Mouse (Mus musculus): ENCODE results near the gene Dbx2. TPM values are rescaled to one million over a fixed set of nuclear protein-coding genes. Genes with fewer than 3 reads are reported as not detected.

Gene Dbx2
- 0.16 TPM in 1 of 2 replicates, not detected in the other for polyA plus RNA-seq (2012; ENCODE audit: insufficient read depth, low replicate concordance)

DNA sequence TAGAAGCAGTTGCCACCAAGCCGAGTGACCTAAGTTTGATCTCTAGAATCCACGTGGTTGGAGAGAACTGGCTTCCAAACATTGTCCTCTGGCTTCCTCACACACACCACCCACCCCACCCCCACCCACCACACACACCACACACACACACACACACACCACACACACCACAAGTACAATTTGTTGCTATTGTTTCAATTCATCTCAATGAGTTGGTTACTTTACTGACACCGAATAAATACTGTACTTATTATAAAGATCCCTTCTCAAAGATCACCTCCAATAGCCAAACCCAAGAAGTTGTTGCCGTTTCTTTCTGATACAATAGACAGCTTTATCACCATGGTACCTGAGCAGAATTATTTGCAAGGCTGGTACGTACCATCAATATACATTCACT lies at the start of gene Dbx2:
TSS of gene Dbx2 (minus strand) at position 101 of the 400 bp plus-strand sequence.
- Histone ChIP-seq H3K9me3 (peaks cover 12% of the 10 kb centered on the region; the same call in 1 of the 2 replicates), H3K4me1 (no peaks in the 10 kb centered on the region), H3K4me3 (replicated peaks) (no peak within 1 kb of the TSS), H3K36me3 (replicated peaks; ENCODE audit: low read length) (no peaks in the 10 kb centered on the region), H3K27me3 (replicated peaks) (peaks cover 39% of the 10 kb centered on the region)
- TF ChIP-seq FLI1 (IDR thresholded peaks at IDR 0.05; ENCODE audit: low read length) (no peak), GATA1 (IDR thresholded peaks at IDR 0.05; ENCODE audit: borderline replicate concordance, low read length) (no peak)

DNA sequence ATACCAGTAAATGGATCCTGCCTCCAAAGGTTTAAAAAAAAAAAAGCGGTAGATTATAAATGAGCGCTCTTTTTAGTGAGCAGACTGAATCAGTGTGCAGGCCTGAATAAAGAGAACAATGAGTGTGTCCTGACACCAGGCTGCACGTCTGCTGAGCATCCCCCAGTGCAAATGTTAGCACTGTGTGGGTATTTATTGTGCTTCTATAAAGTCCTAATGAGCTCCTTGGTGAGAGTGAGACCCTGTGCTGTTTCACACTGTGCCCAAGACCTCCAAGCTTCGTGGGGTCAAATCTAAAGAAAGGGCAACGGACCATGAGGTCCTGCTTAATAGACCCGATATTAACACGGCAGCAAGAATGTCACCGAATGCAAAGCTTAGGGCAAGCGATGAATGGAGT lies 46.4 kb upstream of the Dbx2 start:
- Histone ChIP-seq H3K36me3 (replicated peaks; ENCODE audit: low read length) (no peaks in the 10 kb centered on the region), H3K4me3 (replicated peaks) (no peak overlapping the region), H3K9me3 (no peaks in the 10 kb centered on the region), H3K4me1 (no peaks in the 10 kb centered on the region), H3K27me3 (replicated peaks) (no peaks in the 10 kb centered on the region)
- no peak for TF ChIP-seq FLI1 (IDR thresholded peaks at IDR 0.05; ENCODE audit: low read length)
- no peak for TF ChIP-seq GATA1 (IDR thresholded peaks at IDR 0.05; ENCODE audit: borderline replicate concordance, low read length)

DNA sequence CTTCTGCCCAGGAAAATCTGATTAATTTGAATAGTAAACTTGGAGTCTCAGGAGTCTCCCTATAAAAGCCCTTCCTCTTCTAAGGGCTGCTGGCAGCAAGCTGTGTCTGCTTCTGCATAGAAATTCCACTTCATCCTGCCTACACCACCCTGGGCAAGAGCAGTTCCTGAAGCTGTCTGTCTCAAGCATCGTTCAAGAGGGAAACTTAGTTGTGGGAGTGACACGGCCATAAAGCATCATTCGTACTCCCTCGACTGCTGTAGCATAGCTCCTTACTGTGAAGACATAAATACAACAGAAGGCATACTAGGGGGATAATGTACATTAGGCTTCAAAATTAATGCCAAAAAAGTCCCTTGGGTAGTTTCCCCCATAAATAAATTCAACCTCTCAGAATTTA lies 45.8 kb upstream of the Dbx2 start:
- H3K9me3 ChIP-seq, result no peaks in the 10 kb centered on the region
- no peaks in the 10 kb centered on the region for H3K36me3 ChIP-seq (replicated peaks; ENCODE audit: low read length)
- TF ChIP-seq FLI1 (IDR thresholded peaks at IDR 0.05; ENCODE audit: low read length), result no peak
- TF ChIP-seq GATA1 (IDR thresholded peaks at IDR 0.05; ENCODE audit: borderline replicate concordance, low read length), result no peak
- no peaks in the 10 kb centered on the region for H3K4me1 ChIP-seq
- H3K27me3 ChIP-seq (replicated peaks), result no peaks in the 10 kb centered on the region
- no peak overlapping the region for H3K4me3 ChIP-seq (replicated peaks)

DNA sequence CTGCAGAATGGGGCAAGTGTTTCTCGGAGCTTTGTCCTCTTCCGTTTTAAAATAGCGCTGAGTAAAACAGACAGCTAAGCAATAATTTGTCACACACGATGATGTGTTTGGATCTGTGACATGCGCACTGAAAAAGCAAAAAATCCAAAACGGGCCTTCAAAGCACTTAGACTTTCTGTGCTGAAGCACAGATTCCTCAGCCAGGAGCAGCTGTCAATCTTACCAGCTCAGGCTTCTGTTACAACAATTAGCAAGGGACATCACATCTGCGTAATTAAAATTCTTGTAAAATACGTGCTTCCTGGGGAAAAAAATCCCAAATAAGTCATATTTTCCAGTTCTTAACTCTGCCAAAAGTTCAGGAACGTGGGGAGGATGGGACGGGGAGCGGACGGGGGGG lies 43.6 kb upstream of the Dbx2 start:
- H3K27me3 ChIP-seq (replicated peaks), result no peaks in the 10 kb centered on the region

DNA sequence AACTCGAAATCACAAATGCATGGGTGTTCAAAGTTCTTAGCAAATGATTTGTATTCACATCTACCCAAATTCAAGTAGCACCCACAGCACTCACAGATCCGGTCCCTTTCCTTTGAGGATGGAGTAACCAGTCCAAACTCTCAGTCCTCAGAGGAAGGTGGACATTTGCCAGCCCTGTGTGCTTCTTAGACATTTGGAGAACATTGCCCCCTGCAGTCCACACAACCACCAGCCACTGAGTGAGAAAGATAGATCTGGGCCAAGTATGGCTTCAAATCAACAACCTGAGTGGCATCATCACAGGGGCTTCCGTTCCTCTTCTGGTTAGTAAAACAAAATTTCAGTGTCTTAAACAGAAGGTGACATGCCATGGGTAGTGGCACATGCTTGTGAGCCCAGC lies 38.0 kb upstream of the Dbx2 start:
- Histone ChIP-seq H3K36me3 (replicated peaks; ENCODE audit: low read length) (no peaks in the 10 kb centered on the region), H3K4me3 (replicated peaks) (no peak overlapping the region), H3K4me1 (no peaks in the 10 kb centered on the region), H3K27me3 (replicated peaks) (no peaks in the 10 kb centered on the region), H3K9me3 (peaks cover 7% of the 10 kb centered on the region)
- TF ChIP-seq FLI1 (IDR thresholded peaks at IDR 0.05; ENCODE audit: low read length) (no peak), GATA1 (IDR thresholded peaks at IDR 0.05; ENCODE audit: borderline replicate concordance, low read length) (no peak)

More for the DNA sequence above, 43.6 kb upstream of the Dbx2 start:
- Histone ChIP-seq H3K9me3 (no peaks in the 10 kb centered on the region), H3K4me1 (no peaks in the 10 kb centered on the region), H3K4me3 (replicated peaks) (no peak overlapping the region), H3K36me3 (replicated peaks; ENCODE audit: low read length) (no peaks in the 10 kb centered on the region)
- TF ChIP-seq FLI1 (IDR thresholded peaks at IDR 0.05; ENCODE audit: low read length) (no peak), GATA1 (IDR thresholded peaks at IDR 0.05; ENCODE audit: borderline replicate concordance, low read length) (no peak)

DNA sequence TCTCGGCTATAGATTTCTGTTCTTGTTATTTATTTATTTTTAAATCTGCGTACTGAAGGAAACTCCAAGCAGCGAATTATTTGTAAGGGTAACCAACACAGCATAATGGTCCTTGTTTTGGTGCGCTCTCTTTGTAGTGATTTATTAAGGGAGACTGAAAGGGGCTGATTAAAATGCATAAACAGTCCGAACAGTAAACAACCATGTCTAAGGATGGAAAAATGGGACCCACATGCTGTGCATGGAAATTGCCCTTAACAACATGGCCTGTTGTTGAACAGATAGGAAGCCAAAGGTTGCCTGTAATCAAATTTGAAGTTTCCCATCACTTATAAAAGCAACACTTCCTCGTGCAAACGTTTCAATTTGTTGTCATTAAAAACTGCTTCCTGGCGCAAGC lies 35.8 kb upstream of the Dbx2 start:
- no peaks in the 10 kb centered on the region for H3K4me1 ChIP-seq
- peaks cover 7% of the 10 kb centered on the region for H3K9me3 ChIP-seq
- no peak overlapping the region for H3K4me3 ChIP-seq (replicated peaks)
- no peaks in the 10 kb centered on the region for H3K36me3 ChIP-seq (replicated peaks; ENCODE audit: low read length)
- TF ChIP-seq GATA1 (IDR thresholded peaks at IDR 0.05; ENCODE audit: borderline replicate concordance, low read length) (no peak), FLI1 (IDR thresholded peaks at IDR 0.05; ENCODE audit: low read length) (no peak)
- H3K27me3 ChIP-seq (replicated peaks), result no peaks in the 10 kb centered on the region

DNA sequence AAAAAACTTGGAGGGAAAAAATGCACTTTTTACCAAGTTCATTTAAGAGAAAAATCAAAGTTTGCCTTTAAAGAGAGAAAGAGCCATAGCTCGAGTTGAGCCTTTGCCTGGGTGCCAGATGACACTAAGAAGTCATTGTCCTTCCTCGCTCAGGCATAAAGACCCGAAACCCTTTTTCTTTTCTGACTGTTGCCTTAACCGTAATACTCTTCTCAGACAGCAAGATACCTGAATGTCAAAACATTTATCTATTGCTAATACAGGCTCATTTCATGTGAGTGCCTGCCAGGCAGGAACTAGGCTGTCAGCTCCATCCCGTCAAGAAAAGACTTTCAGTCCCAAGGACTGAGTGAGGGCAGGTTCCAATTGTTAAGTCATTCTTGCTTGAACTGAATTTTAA lies 35.4 kb upstream of the Dbx2 start:
- no peaks in the 10 kb centered on the region for H3K36me3 ChIP-seq (replicated peaks; ENCODE audit: low read length)
- no peak for TF ChIP-seq GATA1 (IDR thresholded peaks at IDR 0.05; ENCODE audit: borderline replicate concordance, low read length)
- no peak for TF ChIP-seq FLI1 (IDR thresholded peaks at IDR 0.05; ENCODE audit: low read length)
- no peaks in the 10 kb centered on the region for H3K4me1 ChIP-seq

DNA sequence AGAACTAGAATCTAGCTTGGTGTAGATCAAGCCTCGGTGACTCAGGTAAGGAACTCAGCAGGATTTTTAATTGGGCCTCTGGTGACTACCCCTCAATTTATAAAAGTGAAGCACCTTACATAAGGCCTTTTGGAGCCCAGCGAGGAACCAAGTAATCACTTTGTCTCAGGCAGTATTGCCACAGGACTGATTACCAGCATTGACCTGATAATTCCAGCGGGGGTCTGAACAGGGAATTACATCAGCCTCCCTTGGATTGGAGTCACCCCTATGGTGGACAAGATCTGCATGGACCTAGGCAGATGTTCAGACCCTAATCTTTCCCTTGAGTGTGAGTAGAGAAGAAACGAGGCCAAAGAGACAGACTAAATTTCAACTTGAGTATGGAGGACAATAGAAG lies 26.9 kb upstream of the Dbx2 start:
- no peak overlapping the region for H3K4me3 ChIP-seq (replicated peaks)
- H3K27me3 ChIP-seq (replicated peaks), result no peaks in the 10 kb centered on the region
- no peak for TF ChIP-seq FLI1 (IDR thresholded peaks at IDR 0.05; ENCODE audit: low read length)
- TF ChIP-seq GATA1 (IDR thresholded peaks at IDR 0.05; ENCODE audit: borderline replicate concordance, low read length), result no peak
- 0 out of 2 replicates have a peak, but pooled peaks cover 2% of the 10 kb centered on the region for H3K9me3 ChIP-seq
- no peaks in the 10 kb centered on the region for H3K4me1 ChIP-seq
- H3K36me3 ChIP-seq (replicated peaks; ENCODE audit: low read length), result no peaks in the 10 kb centered on the region

More for the DNA sequence above, 35.4 kb upstream of the Dbx2 start:
- Histone ChIP-seq H3K27me3 (replicated peaks) (no peaks in the 10 kb centered on the region), H3K4me3 (replicated peaks) (no peak overlapping the region), H3K9me3 (peaks cover 7% of the 10 kb centered on the region)

DNA sequence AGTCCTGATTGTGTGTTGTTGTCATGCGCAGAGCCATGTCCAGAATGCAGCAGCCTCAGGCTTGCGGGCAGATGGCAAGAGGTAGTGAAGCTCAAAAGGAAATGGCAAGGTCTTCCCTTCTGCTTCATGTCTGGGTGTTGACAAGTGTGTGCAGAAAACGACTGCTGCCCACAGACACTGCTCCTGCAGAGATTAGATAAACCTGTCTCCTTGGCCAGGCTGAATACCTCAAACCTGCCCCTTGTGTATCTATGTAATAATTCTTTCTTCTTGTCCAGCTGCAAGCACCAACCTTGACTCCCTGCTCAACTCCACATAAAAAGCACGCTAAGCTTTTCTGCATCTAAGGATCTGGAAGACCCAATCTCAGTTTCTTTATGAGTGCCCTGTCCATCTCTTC lies 19.9 kb upstream of the Dbx2 start:
- no peaks in the 10 kb centered on the region for H3K27me3 ChIP-seq (replicated peaks)
- H3K4me3 ChIP-seq (replicated peaks), result no peak overlapping the region
- TF ChIP-seq FLI1 (IDR thresholded peaks at IDR 0.05; ENCODE audit: low read length) (no peak), GATA1 (IDR thresholded peaks at IDR 0.05; ENCODE audit: borderline replicate concordance, low read length) (no peak)
- no peaks in the 10 kb centered on the region for H3K36me3 ChIP-seq (replicated peaks; ENCODE audit: low read length)
- H3K9me3 ChIP-seq, result peaks cover 14% of the 10 kb centered on the region; the same call in 1 of the 2 replicates
- H3K4me1 ChIP-seq, result no peaks in the 10 kb centered on the region

DNA sequence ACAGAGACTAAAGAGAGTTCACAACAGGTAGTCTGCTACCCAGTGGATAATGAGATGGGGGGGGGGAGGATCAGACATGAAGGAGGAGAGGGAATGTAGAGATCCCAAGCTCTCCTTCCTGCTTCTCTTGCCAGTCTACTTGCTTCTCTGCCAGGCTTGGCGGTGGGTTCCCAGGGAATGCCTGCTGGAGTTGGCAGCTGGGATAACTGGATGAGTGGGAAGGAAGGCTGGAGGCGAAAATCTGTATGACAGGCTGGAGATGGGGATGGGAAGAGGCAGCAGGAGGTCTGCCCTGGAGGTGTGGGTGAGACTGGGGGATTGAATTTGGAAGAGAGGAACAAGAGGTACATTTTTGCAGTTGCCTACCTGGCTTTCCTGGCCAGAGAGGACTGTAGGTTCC lies 19.4 kb upstream of the Dbx2 start:
- Histone ChIP-seq H3K4me1 (no peaks in the 10 kb centered on the region), H3K27me3 (replicated peaks) (no peaks in the 10 kb centered on the region), H3K9me3 (peaks cover 14% of the 10 kb centered on the region; the same call in 1 of the 2 replicates), H3K36me3 (replicated peaks; ENCODE audit: low read length) (no peaks in the 10 kb centered on the region), H3K4me3 (replicated peaks) (no peak overlapping the region)
- TF ChIP-seq GATA1 (IDR thresholded peaks at IDR 0.05; ENCODE audit: borderline replicate concordance, low read length) (no peak), FLI1 (IDR thresholded peaks at IDR 0.05; ENCODE audit: low read length) (no peak)

DNA sequence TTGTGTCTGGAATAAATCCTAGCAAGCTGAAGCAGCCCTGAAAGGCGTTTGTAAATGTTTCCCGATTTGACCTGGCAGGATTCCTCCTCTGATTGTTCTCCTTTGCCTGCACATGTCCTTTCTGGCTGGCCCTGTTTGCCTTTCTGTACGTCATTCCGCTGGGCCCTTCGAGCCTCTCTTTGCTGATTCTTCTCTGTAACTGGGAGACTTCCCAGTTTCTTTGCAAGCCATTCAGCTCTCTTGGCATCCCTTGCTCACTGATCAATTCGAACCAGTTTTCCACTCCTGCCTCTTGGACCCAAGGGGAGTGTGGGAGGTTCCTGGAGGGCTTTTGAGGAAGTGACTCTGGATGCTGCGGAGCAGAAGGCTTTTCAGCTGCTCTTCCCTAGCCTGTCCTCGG lies 11.4 kb upstream of the Dbx2 start:
- Histone ChIP-seq H3K27me3 (replicated peaks) (no peaks in the 10 kb centered on the region), H3K4me3 (replicated peaks) (no peak overlapping the region), H3K36me3 (replicated peaks; ENCODE audit: low read length) (no peaks in the 10 kb centered on the region), H3K9me3 (no peaks in the 10 kb centered on the region), H3K4me1 (no peaks in the 10 kb centered on the region)
- no peak for TF ChIP-seq GATA1 (IDR thresholded peaks at IDR 0.05; ENCODE audit: borderline replicate concordance, low read length)
- no peak for TF ChIP-seq FLI1 (IDR thresholded peaks at IDR 0.05; ENCODE audit: low read length)

Measured in megakaryocyte, embryonic 14.5 days (primary cell).